Mouse (Mus musculus) cerebellum, adult 2 months (tissue): ENCODE results near the gene Lsm14a.

Experiments
- CTCF ChIP-seq: fragments of 200-500 bp; IDR thresholded peaks from 2 replicates; pipeline ENCODE4 v1.5.1; 2011; ENCODE audit warnings: low read depth, mild to moderate bottlenecking, control low read depth, low read length, moderate library complexity, borderline replicate concordance; ENCODE audit not compliant: insufficient read depth
- POLR2A ChIP-seq: fragments of 200-500 bp; IDR thresholded peaks from 2 replicates; pipeline ENCODE4 v1.6.1; 2011; ENCODE audit warnings: low read length, control low read depth, borderline replicate concordance; ENCODE audit not compliant: insufficient read depth

GRCm38 (mm10) chr7:34400070-34400469 is 7.0 kb upstream of the Lsm14a start:
- TF ChIP-seq CTCF (no peak), POLR2A (no peak)
